Mouse (Mus musculus): ENCODE data around the gene Abcc10.

- TF ChIP-seq POLR2A (IDR thresholded peaks at IDR 0.05; ENCODE audit: low read depth, low read length) (no peak), MEF2A (IDR thresholded peaks at IDR 0.05; ENCODE audit: borderline replicate concordance, low read depth, low read length) (no peak), USF1 (IDR thresholded peaks at IDR 0.05; ENCODE audit: low read depth, low read length) (no peak), CTCF (conservative IDR thresholded peaks at IDR 0.05 in 1 of 2, IDR thresholded peaks at IDR 0.05 in 1 of 2; ENCODE audit: low read depth in 2 of 2, low read length in 2 of 2) (no peak)
These were observed 45.0 kb downstream of the Abcc10 start for GRCm38 (mm10) chr17:46283140-46283539.

All from CH12.LX (cell line).